Mouse (Mus musculus) ES-E14 (cell line): ENCODE measurements at regions not wholly inside any gene's neighbourhood (a gene's known extent, or its start where the extent isn't known, plus 50 kb on each side); places are given as distances from the start of the nearest gene placed in this dataset.

Experiments
- DNase-seq: peaks from one replicate; pipeline ENCODE4 v3.0.0-alpha.2; 2013; ENCODE audit warnings: low read depth, low spot score
- H3K27ac ChIP-seq: 2 replicates; pipeline ENCODE4 v1.5.1; 2012; ENCODE audit warnings: low read depth, mild to moderate bottlenecking, low read length, moderate library complexity, mixed read lengths; ENCODE audit not compliant: poor library complexity, insufficient read depth, severe bottlenecking
- H3K36me3 ChIP-seq: 2 replicates; pipeline ENCODE4 v1.6.1; 2012; ENCODE audit warnings: mild to moderate bottlenecking, low read length, moderate library complexity, mixed read lengths; ENCODE audit not compliant: control insufficient read depth, poor library complexity, insufficient read depth, severe bottlenecking
- H3K4me1 ChIP-seq, 2 experiments: fragments of 150-350 bp in 1 of 2; sonication (generic) in 1 of 2; 2 replicates each; pipeline ENCODE4 v1.6.1; 2012; ENCODE audit warnings: low read length in 2 of 2, mild to moderate bottlenecking in 1 of 2, mixed read lengths in 1 of 2; ENCODE audit not compliant: control insufficient read depth in 2 of 2, insufficient read depth in 2 of 2, poor library complexity in 1 of 2
- H3K4me3 ChIP-seq, 2 experiments: fragments of 150-350 bp in 1 of 2; sonication (generic) in 1 of 2; 2 replicates each; pipeline ENCODE4 v1.5.1; 2012; ENCODE audit warnings: low read length in 2 of 2, low read depth in 1 of 2, mild to moderate bottlenecking in 1 of 2, mixed read lengths in 1 of 2; ENCODE audit not compliant: insufficient read depth in 1 of 2, poor library complexity in 1 of 2, severe bottlenecking in 1 of 2
- H3K9ac ChIP-seq: 2 replicates; pipeline ENCODE4 v1.6.1; 2012; ENCODE audit warnings: low read depth, mild to moderate bottlenecking, low read length, mixed read lengths; ENCODE audit not compliant: poor library complexity, insufficient read depth, severe bottlenecking
- H3K9me3 ChIP-seq: fragments of 150-350 bp; sonication (generic); 2 replicates; pipeline ENCODE4 v1.6.1; 2012; ENCODE audit warnings: low read depth, mild to moderate bottlenecking, low read length; ENCODE audit not compliant: control insufficient read depth, insufficient read depth
- CHD2 ChIP-seq: IDR thresholded peaks from 2 replicates; pipeline ENCODE4 v1.6.1; 2014; ENCODE audit warnings: mild to moderate bottlenecking, low read depth, low read length, inconsistent platforms
- HCFC1 ChIP-seq: IDR thresholded peaks from 2 replicates; pipeline ENCODE4 v1.6.1; 2012; ENCODE audit warnings: low read length, inconsistent platforms, borderline replicate concordance; ENCODE audit not compliant: insufficient read depth
- MAFK ChIP-seq: IDR thresholded peaks from 2 replicates; pipeline ENCODE4 v1.6.1; 2014; ENCODE audit warnings: mild to moderate bottlenecking, low read depth, low read length, inconsistent platforms; ENCODE audit not compliant: insufficient read depth
- ZC3H11A ChIP-seq: IDR thresholded peaks from 2 replicates; pipeline ENCODE4 v1.6.1; 2012; ENCODE audit warnings: low read depth, mild to moderate bottlenecking, inconsistent platforms, low read length, borderline replicate concordance
- ZNF384 ChIP-seq: IDR thresholded peaks from 2 replicates; pipeline ENCODE4 v1.6.1; 2012; ENCODE audit warnings: low read depth, low read length, inconsistent platforms
- in situ Hi-C, 2 experiments: fragments of 600-800 bp; cut with MboI; formaldehyde crosslinking; loops; one replicate each; pipeline ENCODE4 v1.15.1; 2025; ENCODE audit warnings: low sequenced_read_pairs in 2 of 2, inconsistent platforms in 1 of 2; ENCODE audit not compliant: unreplicated experiment in 2 of 2

DNA sequence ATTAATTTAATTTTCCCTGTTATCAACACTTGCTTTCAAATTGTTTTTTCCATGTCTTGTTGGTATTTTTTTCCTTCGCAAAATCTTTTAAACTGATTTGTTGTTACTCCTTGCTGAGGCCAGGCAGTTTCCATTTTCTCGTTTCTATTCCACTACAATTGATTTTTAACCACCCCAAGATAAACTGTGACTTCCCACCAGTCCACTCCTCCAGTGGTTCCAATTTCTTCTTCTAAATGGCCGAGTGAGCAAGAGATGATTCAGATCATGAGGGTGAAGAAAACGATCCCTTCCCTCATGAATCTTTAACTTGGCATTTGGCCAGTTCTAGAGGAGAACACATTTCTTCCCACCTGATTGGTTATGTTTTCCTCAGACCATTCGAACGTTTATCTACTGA lies 393.5 kb downstream of the Rergl start:
- Histone ChIP-seq H3K4me1 (no peaks in the 10 kb centered on the region), H3K9me3 (no peaks in the 10 kb centered on the region), H3K36me3 (no peaks in the 10 kb centered on the region), H3K4me3 (no peak overlapping the region), H3K27ac (no peak overlapping the region), H3K9ac (no peak overlapping the region)
- no peak for DNase-seq
- TF ChIP-seq CHD2 (no peak), HCFC1 (no peak), MAFK (no peak), ZNF384 (no peak)
- in situ Hi-C loops = no loop called here

DNA sequence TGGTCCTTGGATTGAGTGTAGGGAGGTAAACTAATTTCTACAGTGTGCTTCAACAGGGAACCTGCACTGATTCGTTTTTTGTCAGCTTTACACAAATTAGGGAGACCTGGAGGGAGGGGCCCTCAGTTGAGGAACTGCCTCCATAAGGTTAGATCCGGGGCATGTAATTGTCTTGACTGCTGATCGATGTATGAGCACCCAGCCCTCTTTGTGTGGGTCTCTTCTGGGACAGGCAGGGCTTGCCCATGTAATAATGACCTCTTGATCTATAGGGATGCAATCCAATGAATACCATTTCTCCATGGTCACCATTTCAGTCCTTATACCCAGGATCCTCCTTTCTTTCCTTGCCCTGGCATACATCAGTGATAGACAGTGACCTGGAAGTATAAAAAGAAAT lies 398.4 kb downstream of the Rergl start:
- no peak for TF ChIP-seq ZC3H11A
- Histone ChIP-seq H3K4me1 (no peaks in the 10 kb centered on the region), H3K9me3 (no peaks in the 10 kb centered on the region), H3K27ac (no peak overlapping the region), H3K4me3 (no peak overlapping the region), H3K36me3 (no peaks in the 10 kb centered on the region), H3K9ac (no peak overlapping the region)
- in situ Hi-C loops = no loop called here
- no peak for DNase-seq

- no peaks in the 10 kb centered on the region for H3K9me3 ChIP-seq
- no peak overlapping the region for H3K4me3 ChIP-seq
- H3K9ac ChIP-seq = no peak overlapping the region
- no peaks in the 10 kb centered on the region for H3K36me3 ChIP-seq
- DNase-seq = no peak
- in situ Hi-C loops = no loop called here
- H3K27ac ChIP-seq = no peak overlapping the region
- no peaks in the 10 kb centered on the region for H3K4me1 ChIP-seq
- no peak for TF ChIP-seq ZC3H11A
- TF ChIP-seq CHD2 = no peak
- TF ChIP-seq MAFK = no peak
- TF ChIP-seq ZNF384 = no peak
- TF ChIP-seq HCFC1 = no peak
These were observed 402.5 kb downstream of the Rergl start for GRCm38 (mm10) chr6:139099273-139099672.

DNA sequence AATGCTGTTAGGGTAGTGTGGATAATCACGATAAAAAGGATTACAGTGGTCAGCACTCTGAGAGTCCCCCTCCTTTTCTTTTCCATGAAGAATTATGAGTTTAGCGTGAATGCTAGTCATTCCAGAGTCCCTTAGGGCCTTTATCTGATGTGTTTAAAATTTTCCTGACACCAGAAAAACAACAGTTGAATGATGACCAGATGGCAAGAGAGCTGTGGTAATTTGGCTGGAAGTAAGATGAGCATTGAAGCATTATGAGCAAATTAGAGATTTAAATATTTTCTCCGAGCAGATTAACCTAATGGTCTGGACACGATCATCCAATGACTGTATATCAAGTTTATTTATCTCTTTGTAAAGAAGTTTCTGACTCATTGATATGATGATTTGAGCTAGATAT lies 417.1 kb upstream of the Igbp1b start:
- no peak overlapping the region for H3K27ac ChIP-seq
- TF ChIP-seq HCFC1 (no peak), CHD2 (no peak), MAFK (no peak), ZNF384 (no peak), ZC3H11A (no peak)
- no peak for DNase-seq
- no peak overlapping the region for H3K9ac ChIP-seq
- no peaks in the 10 kb centered on the region for H3K36me3 ChIP-seq
- no peaks in the 10 kb centered on the region for H3K9me3 ChIP-seq
- no peak overlapping the region for H3K4me3 ChIP-seq
- in situ Hi-C loops = no loop called here
- no peaks in the 10 kb centered on the region for H3K4me1 ChIP-seq

- H3K9me3 ChIP-seq = no peaks in the 10 kb centered on the region
- TF ChIP-seq ZNF384 = no peak
- no peak for TF ChIP-seq HCFC1
- TF ChIP-seq ZC3H11A = no peak
- TF ChIP-seq CHD2 = no peak
- no peak for TF ChIP-seq MAFK
- H3K4me1 ChIP-seq = no peaks in the 10 kb centered on the region
- DNase-seq = no peak
- in situ Hi-C loops = no loop called here
- no peak overlapping the region for H3K4me3 ChIP-seq
- H3K27ac ChIP-seq = no peak overlapping the region
- no peaks in the 10 kb centered on the region for H3K36me3 ChIP-seq
- H3K9ac ChIP-seq = no peak overlapping the region
These were observed 369.4 kb upstream of the Igbp1b start for GRCm38 (mm10) chr6:139027696-139028095.
